Mouse (Mus musculus): ENCODE measurements around the gene Onecut1. TPM values are rescaled to one million over a fixed set of nuclear protein-coding genes. Genes with fewer than 3 reads are reported as not detected.
A peak's percentile ranks its signal among the peaks of the same experiment; 100 is the strongest.

The Onecut1 gene
- polyA plus RNA-seq, 1 experiment from 2014 or later, result 0.11 TPM

DNA sequence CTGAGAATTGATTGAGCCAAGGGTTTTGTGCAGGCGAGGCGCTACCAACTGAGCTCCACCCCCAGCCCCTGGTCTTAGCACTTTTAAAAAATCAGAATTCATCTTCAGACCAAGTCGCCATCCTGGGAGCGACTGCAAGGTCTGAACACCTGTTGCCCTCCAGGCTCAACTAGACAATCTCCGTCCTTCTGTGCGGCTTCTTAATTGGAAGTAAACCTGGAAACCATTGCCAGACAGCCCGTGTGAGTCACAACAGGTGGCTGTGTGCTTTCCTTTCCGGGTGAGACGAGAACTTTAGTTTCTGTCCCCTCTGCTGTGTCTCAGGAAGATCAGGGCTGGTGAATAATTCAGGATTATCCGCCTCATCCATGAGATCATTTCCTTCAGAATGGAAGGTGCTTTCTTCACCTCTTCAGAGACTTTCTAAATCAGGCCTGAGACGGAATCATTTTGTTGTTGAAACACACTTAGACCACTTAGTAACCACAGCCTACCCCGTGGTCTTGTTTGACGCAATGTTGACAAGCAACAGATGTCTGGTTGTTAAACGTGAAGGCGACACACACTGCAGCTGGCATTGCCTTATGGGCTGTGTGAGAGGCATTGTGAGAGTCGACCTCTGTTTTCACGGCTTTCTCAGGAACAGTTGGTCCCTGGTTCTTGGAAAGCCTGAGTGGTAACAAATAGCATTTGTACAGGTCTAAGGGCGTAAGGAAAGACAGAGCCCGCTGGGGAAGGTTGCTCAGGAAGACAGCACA, 51.1 kb downstream of the Onecut1 start:
- H3K9me3 ChIP-seq (replicated peaks), result no peaks in the 10 kb centered on the region
- no peak overlapping the region for H3K4me2 ChIP-seq (replicated peaks)
- no peaks in the 10 kb centered on the region for H3K36me3 ChIP-seq
- no peaks in the 10 kb centered on the region for H3K27me3 ChIP-seq
- peaks cover 7% of the 10 kb centered on the region; the same call in 1 of the 2 replicates for H3K4me1 ChIP-seq
- H3K9ac ChIP-seq, result no peak overlapping the region
- no peak overlapping the region for H3K4me3 ChIP-seq (replicated peaks)
- no peak for ATAC-seq (ENCODE audit: insufficient number of reproducible peaks, low FRiP score, low TSS enrichment, low read depth)
- 38% methylated on average over 19 of the region's 19 CpGs for WGBS
- no peak overlapping the region; the same call in 1 of the 2 replicates for H3K27ac ChIP-seq (replicated peaks)

DNA sequence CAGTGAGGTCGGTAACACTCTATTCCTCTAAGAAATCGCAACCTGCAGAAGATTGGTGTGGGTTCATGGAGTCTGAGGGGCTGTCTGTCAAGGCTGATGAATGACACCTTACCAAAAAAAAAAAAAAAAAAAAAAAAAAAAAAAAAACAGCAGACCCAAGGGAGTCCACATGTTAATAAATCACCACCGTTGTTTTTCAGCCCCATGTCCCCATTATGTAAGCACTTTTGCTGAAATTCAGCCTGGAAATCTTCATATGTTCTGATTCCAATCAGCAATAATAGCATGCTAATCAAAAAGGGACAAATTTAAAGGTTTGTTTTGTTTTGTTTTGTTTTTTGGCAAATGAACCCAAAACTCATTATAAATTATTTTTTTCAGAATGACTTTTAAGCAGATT, 53.9 kb downstream of the Onecut1 start:
- H3K36me3 ChIP-seq, result no peaks in the 10 kb centered on the region
- no peak overlapping the region for H3K27ac ChIP-seq (replicated peaks)
- no peaks in the 10 kb centered on the region for H3K27me3 ChIP-seq
- peaks cover 13% of the 10 kb centered on the region; the same call in 1 of the 2 replicates for H3K4me1 ChIP-seq
- H3K4me2 ChIP-seq (replicated peaks), result no peak overlapping the region
- ATAC-seq (ENCODE audit: insufficient number of reproducible peaks, low FRiP score, low TSS enrichment, low read depth), result no peak
- no peak overlapping the region for H3K4me3 ChIP-seq (replicated peaks)
- 72% methylated on average over 3 of the region's 3 CpGs for WGBS
- H3K9ac ChIP-seq, result no peak overlapping the region
- no peaks in the 10 kb centered on the region for H3K9me3 ChIP-seq (replicated peaks)

GRCm38 (mm10) chr9:74920450-74920849, 58.7 kb downstream of the Onecut1 start:
- Histone ChIP-seq H3K9ac (no peak overlapping the region), H3K4me1 (0 out of 2 replicates have a peak, but pooled peaks cover 6% of the 10 kb centered on the region), H3K4me2 (replicated peaks) (no peak overlapping the region), H3K27me3 (no peaks in the 10 kb centered on the region), H3K27ac (replicated peaks) (peak overlapping the region; percentile 65; the same call in 1 of the 2 replicates), H3K36me3 (no peaks in the 10 kb centered on the region), H3K9me3 (replicated peaks) (no peaks in the 10 kb centered on the region), H3K4me3 (replicated peaks) (no peak overlapping the region)
- ATAC-seq (ENCODE audit: insufficient number of reproducible peaks, low FRiP score, low TSS enrichment, low read depth), result no peak
- WGBS, result 82% methylated on average over 12 of the region's 12 CpGs

GRCm38 (mm10) chr9:74921422-74921821, 59.7 kb downstream of the Onecut1 start:
- ATAC-seq (ENCODE audit: insufficient number of reproducible peaks, low FRiP score, low TSS enrichment, low read depth), result no peak
- no peaks in the 10 kb centered on the region for H3K36me3 ChIP-seq
- no peaks in the 10 kb centered on the region for H3K9me3 ChIP-seq (replicated peaks)
- no peak overlapping the region for H3K27ac ChIP-seq (replicated peaks)
- WGBS, result 29% methylated on average over 1 of the region's 1 CpGs
- H3K4me1 ChIP-seq, result 0 out of 2 replicates have a peak, but pooled peaks cover 6% of the 10 kb centered on the region
- H3K27me3 ChIP-seq, result no peaks in the 10 kb centered on the region
- no peak overlapping the region for H3K4me2 ChIP-seq (replicated peaks)
- no peak overlapping the region for H3K4me3 ChIP-seq (replicated peaks)
- H3K9ac ChIP-seq, result no peak overlapping the region

DNA sequence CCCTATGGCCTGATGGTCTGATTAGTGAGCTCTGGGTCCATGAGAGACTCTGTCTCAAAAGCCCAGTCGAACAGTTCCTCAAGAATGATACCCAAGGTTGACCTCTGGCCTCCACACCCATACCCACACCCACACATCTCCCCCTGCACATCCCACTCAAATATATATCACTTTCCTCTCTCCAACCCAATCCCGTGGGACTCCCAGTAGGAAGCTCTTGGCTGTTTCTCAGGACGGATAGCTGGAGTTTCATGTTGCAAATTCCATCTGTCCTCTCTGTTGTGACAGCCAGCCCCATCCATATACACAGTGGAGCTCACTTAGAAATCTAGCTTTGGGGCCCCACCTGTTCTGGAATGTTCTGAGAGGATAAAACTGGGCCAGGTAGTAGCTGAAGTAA, 61.2 kb downstream of the Onecut1 start:
- WGBS, result 40% methylated on average over 3 of the region's 3 CpGs

DNA sequence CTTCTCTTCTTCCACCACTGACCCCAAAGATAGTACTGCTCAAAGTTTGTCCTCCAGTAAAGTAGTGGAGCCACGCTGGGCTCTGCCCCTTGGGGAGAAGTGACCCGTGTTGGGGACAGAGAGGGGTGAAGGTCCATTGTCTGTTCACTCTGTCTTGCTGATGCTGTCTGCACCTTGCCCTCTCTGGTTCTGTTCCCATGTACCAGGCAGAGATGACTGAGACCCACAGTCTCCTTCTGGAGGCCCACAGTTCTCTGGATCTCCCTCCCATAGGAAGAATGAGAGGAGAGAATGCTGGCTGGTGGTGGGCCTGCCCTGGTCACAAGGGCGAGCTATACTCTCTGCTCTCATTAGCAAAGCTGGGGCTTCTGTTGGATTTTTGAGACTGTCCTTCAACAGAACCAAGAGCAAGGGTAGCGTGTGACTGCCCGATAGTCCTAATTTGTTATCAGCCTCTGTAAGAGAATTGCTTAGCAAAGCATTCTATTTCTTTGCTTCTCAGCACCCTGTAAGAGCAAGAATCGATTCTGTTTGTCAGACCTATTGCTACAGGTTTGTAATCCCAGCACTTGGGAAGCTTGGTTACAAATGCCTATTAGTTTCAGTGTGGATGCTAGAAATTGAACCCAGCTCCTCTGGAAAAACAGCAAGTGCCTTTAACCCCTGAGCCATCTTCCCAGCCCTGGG, 61.7 kb downstream of the Onecut1 start:
- Histone ChIP-seq H3K4me1 (0 out of 2 replicates have a peak, but pooled peaks cover 6% of the 10 kb centered on the region), H3K27me3 (no peaks in the 10 kb centered on the region), H3K4me3 (replicated peaks) (no peak overlapping the region), H3K27ac (replicated peaks) (no peak overlapping the region), H3K9ac (no peak overlapping the region), H3K9me3 (replicated peaks) (no peaks in the 10 kb centered on the region), H3K36me3 (no peaks in the 10 kb centered on the region), H3K4me2 (replicated peaks) (no peak overlapping the region)
- 82% methylated on average over 6 of the region's 6 CpGs for WGBS
- ATAC-seq (ENCODE audit: insufficient number of reproducible peaks, low FRiP score, low TSS enrichment, low read depth), result no peak

More for the DNA sequence above, 61.2 kb downstream of the Onecut1 start:
- Histone ChIP-seq H3K4me2 (replicated peaks) (no peak overlapping the region), H3K27ac (replicated peaks) (no peak overlapping the region), H3K4me1 (0 out of 2 replicates have a peak, but pooled peaks cover 6% of the 10 kb centered on the region), H3K27me3 (no peaks in the 10 kb centered on the region), H3K9ac (no peak overlapping the region), H3K36me3 (no peaks in the 10 kb centered on the region), H3K4me3 (replicated peaks) (no peak overlapping the region), H3K9me3 (replicated peaks) (no peaks in the 10 kb centered on the region)
- no peak for ATAC-seq (ENCODE audit: insufficient number of reproducible peaks, low FRiP score, low TSS enrichment, low read depth)

GRCm38 (mm10) chr9:74925220-74925769, 63.6 kb downstream of the Onecut1 start:
- Histone ChIP-seq H3K36me3 (no peaks in the 10 kb centered on the region), H3K9me3 (replicated peaks) (no peaks in the 10 kb centered on the region), H3K4me2 (replicated peaks) (no peak overlapping the region), H3K4me1 (0 out of 2 replicates have a peak, but pooled peaks cover 2% of the 10 kb centered on the region), H3K27me3 (no peaks in the 10 kb centered on the region), H3K4me3 (replicated peaks) (no peak overlapping the region), H3K9ac (no peak overlapping the region), H3K27ac (replicated peaks) (no peak overlapping the region)
- 65% methylated on average over 10 of the region's 10 CpGs for WGBS
- ATAC-seq (ENCODE audit: insufficient number of reproducible peaks, low FRiP score, low TSS enrichment, low read depth), result no peak

DNA sequence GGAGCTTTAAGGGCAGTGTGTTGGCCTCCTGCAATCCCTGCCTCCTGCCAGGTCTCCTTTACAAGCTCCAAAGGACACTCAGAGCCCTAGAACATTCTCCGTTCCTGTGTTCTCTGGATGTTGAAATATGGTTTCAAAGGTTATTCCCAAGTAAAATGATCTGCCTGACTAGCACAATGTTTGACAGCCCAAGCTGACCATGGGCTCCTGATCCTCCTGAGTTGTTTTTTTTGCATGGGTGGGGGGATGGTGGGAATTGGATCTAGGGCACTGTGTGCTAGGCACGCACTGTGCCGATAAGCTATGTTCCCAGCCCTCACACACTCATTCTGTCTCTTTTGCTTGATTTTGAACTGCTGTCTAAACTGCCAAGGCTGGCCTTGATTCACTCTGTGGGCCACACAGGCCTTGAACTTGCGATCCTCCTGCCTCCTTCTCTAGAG, 68.3 kb downstream of the Onecut1 start:
- Histone ChIP-seq H3K4me3 (replicated peaks) (no peak overlapping the region), H3K4me2 (replicated peaks) (no peak overlapping the region), H3K4me1 (no peaks in the 10 kb centered on the region), H3K9ac (no peak overlapping the region), H3K27me3 (no peaks in the 10 kb centered on the region), H3K27ac (replicated peaks) (no peak overlapping the region), H3K36me3 (no peaks in the 10 kb centered on the region), H3K9me3 (replicated peaks) (no peaks in the 10 kb centered on the region)
- WGBS, result 86% methylated on average over 4 of the region's 4 CpGs
- no peak for ATAC-seq (ENCODE audit: insufficient number of reproducible peaks, low FRiP score, low TSS enrichment, low read depth)

- Histone ChIP-seq H3K36me3 (no peaks in the 10 kb centered on the region), H3K27me3 (no peaks in the 10 kb centered on the region), H3K9ac (no peak overlapping the region), H3K9me3 (replicated peaks) (no peaks in the 10 kb centered on the region), H3K4me3 (replicated peaks) (no peak overlapping the region), H3K4me2 (replicated peaks) (no peak overlapping the region), H3K4me1 (no peaks in the 10 kb centered on the region), H3K27ac (replicated peaks) (no peak overlapping the region)
- WGBS, result 78% methylated on average over 5 of the region's 5 CpGs
- no peak for ATAC-seq (ENCODE audit: insufficient number of reproducible peaks, low FRiP score, low TSS enrichment, low read depth)
These were observed 68.9 kb downstream of the Onecut1 start for GRCm38 (mm10) chr9:74930653-74931052.

- no peaks in the 10 kb centered on the region for H3K4me1 ChIP-seq
- H3K36me3 ChIP-seq, result no peaks in the 10 kb centered on the region
- no peak overlapping the region for H3K9ac ChIP-seq
- H3K4me2 ChIP-seq (replicated peaks), result no peak overlapping the region
- no peak overlapping the region for H3K27ac ChIP-seq (replicated peaks)
- 71% methylated on average over 3 of the region's 3 CpGs for WGBS
- no peaks in the 10 kb centered on the region for H3K27me3 ChIP-seq
- no peaks in the 10 kb centered on the region for H3K9me3 ChIP-seq (replicated peaks)
- no peak overlapping the region for H3K4me3 ChIP-seq (replicated peaks)
- ATAC-seq (ENCODE audit: insufficient number of reproducible peaks, low FRiP score, low TSS enrichment, low read depth), result no peak
These were observed 73.6 kb downstream of the Onecut1 start for GRCm38 (mm10) chr9:74935289-74935688.

DNA sequence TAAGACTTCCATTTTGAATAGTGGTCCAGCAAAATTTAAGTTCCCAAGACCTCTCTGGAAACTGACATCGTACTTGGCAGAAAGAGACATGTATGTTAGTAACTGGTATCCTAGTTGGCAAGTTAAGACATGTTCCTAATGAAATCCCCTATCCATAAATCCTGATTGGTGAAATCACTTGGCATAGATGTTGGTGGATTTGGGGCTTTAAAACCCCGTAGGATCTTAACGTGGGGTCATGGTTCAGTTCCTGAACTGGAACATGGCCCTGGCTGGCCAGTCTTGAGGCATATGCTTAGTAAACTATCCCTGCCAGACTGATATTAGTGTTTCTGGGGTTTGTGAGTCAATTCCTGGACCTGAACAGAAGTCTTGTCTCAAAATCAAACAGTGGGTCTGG, 76.0 kb downstream of the Onecut1 start:
- Histone ChIP-seq H3K36me3 (no peaks in the 10 kb centered on the region), H3K4me1 (no peaks in the 10 kb centered on the region), H3K9me3 (replicated peaks) (no peaks in the 10 kb centered on the region), H3K27ac (replicated peaks) (no peak overlapping the region), H3K27me3 (no peaks in the 10 kb centered on the region), H3K9ac (no peak overlapping the region), H3K4me3 (replicated peaks) (no peak overlapping the region), H3K4me2 (replicated peaks) (no peak overlapping the region)
- ATAC-seq (ENCODE audit: insufficient number of reproducible peaks, low FRiP score, low TSS enrichment, low read depth), result no peak
- 80% methylated on average over 3 of the region's 3 CpGs for WGBS

All from embryonic facial prominence, embryonic 15.5 days (tissue).